Mouse (Mus musculus) neural tube, embryonic 13.5 days (tissue): ENCODE results near the gene Nfs1. TPM values are rescaled to one million over a fixed set of nuclear protein-coding genes. Genes with fewer than 3 reads are reported as not detected.
"Not testable (repeated sequence)": the region's sequence is repeated elsewhere in the genome, so short reads cannot be mapped to it uniquely, and the experiment has no call there.

ENCODE experiments used
- ATAC-seq: fragments of 200-750 bp; cut with Nextera tagmentation; 2 replicates; pipeline ENCODE4 v1.8.0; 2017; ENCODE audit warnings: low read depth, mild to moderate bottlenecking, moderate TSS enrichment, moderate library complexity
- H3K27ac ChIP-seq: fragments of 300-500 bp; sonication (generic); replicated peaks from 2 replicates; pipeline ENCODE4 v1.5.1; 2015; ENCODE audit warnings: moderate library complexity, mild to moderate bottlenecking, inconsistent platforms
- H3K27me3 ChIP-seq: fragments of 300-500 bp; sonication (generic); 2 replicates; pipeline ENCODE4 v1.6.1; 2015; ENCODE audit warnings: mild to moderate bottlenecking, inconsistent platforms
- H3K36me3 ChIP-seq: fragments of 300-500 bp; sonication (generic); 2 replicates; pipeline ENCODE4 v1.6.1; 2015; ENCODE audit warnings: mild to moderate bottlenecking, inconsistent platforms
- H3K4me1 ChIP-seq: fragments of 300-500 bp; sonication (generic); replicated peaks from 2 replicates; pipeline ENCODE4 v1.6.1; 2015; ENCODE audit warnings: inconsistent platforms
- H3K4me2 ChIP-seq: fragments of 300-500 bp; sonication (generic); 2 replicates; pipeline ENCODE4 v1.6.1; 2015; ENCODE audit warnings: inconsistent platforms, mild to moderate bottlenecking, moderate library complexity
- H3K4me3 ChIP-seq: fragments of 300-500 bp; sonication (generic); 2 replicates; pipeline ENCODE4 v1.5.1; 2015; ENCODE audit warnings: mild to moderate bottlenecking, inconsistent platforms
- H3K9ac ChIP-seq: fragments of 300-500 bp; sonication (generic); 2 replicates; pipeline ENCODE4 v1.6.1; 2015; ENCODE audit warnings: moderate library complexity, mild to moderate bottlenecking, inconsistent platforms
- H3K9me3 ChIP-seq: fragments of 300-500 bp; sonication (generic); 2 replicates; pipeline ENCODE4 v1.6.1; 2016; ENCODE audit warnings: inconsistent platforms
- WGBS: fragments of 180-500 bp; shearing (Covaris S2); methylation state at CpG from one replicate; pipeline ENCODE4 v1.1.7; 2015; 5-methylcytosine and 5-hydroxymethylcytosine counted together
- polyA plus RNA-seq: library from polyadenylated mRNA; unstranded; fragments of >200 nt; fragmentation: Nextera tagmentation; extraction: Ambion mirVana; gene quantifications from 2 replicates; pipeline ENCODE4 v1.2.1, GENCODE M21; 2015

Gene Nfs1
- polyA plus RNA-seq, 1 experiment from 2014 or later = 31.2 TPM

DNA sequence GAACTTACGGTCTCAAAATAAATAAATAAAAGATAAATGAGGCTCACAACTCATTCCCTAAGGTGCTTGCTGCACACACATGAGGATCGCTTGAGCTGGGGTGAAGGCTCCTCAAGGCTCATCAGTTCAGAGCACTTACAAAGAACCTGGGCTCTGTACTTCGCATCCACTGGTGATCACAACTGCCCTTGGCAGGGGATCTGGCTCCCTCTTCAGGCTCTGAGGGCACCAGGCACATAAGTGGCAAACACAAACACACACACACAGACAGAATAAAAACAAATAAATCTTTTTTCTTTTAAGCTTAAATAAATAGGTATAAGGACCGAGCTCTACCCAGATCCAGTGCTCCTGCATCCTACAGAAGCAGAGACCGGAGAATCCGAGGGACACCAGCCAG lies 8.3 kb downstream of the Nfs1 start:
- Histone ChIP-seq H3K9ac (no peak overlapping the region), H3K4me1 (no peaks in the 10 kb centered on the region), H3K27me3 (no peaks in the 10 kb centered on the region), H3K4me3 (no peak overlapping the region), H3K9me3 (no peaks in the 10 kb centered on the region), H3K36me3 (peaks cover 28% of the 10 kb centered on the region), H3K27ac (no peak overlapping the region), H3K4me2 (no peak overlapping the region)
- WGBS = 90% methylated on average over 6 of the region's 6 CpGs
- ATAC-seq = no peak

DNA sequence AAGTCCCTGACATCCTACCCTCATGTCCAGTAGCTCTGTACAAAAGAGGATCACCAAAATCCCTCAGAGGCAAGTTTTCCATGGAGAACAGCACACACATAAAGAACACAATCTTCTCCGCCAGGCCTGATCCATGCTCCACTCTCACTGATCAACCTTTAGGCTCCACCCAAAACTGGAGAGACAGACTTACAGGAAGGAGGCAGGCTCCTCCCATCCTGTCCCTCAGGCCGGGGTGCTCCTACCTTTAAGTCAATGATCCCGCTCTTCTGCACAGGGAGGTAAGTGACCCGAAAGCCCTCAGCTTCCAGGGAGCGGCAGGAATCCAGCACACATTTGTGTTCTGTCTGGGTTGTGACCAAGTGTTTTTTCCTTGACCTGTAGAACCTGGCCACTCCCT lies 9.8 kb downstream of the Nfs1 start:
- peaks cover 28% of the 10 kb centered on the region for H3K36me3 ChIP-seq
- 92% methylated on average over 5 of the region's 5 CpGs for WGBS
- no peak overlapping the region for H3K4me2 ChIP-seq
- no peak overlapping the region for H3K9ac ChIP-seq
- H3K4me1 ChIP-seq = no peaks in the 10 kb centered on the region
- ATAC-seq = no peak
- no peaks in the 10 kb centered on the region for H3K9me3 ChIP-seq
- no peak overlapping the region for H3K4me3 ChIP-seq
- no peaks in the 10 kb centered on the region for H3K27me3 ChIP-seq
- H3K27ac ChIP-seq = no peak overlapping the region

DNA sequence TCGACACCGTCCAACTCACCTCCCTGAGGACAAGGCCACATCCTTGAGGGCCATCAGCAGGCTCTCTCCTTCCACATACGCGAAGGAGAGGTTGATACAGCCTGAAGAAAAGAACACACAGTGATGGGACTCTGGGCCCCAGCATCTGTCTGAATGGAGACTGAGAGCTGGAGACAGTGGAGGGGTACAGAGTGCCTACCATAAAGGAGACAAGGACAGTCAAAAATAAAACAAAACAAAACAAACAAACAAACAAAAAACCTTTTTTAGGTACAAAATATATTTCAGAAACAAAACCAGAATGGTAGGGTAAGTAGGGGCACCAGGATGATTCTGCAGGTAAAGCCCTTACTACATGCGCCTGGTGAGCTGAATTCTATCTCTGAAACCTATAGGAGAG lies 17.0 kb downstream of the Nfs1 start, which contains the start of gene Gm28036:
Gm28036 (minus strand) TSS at position 101 of the 400 bp plus-strand sequence.
- H3K27me3 ChIP-seq = no peaks in the 10 kb centered on the region
- H3K4me3 ChIP-seq = no peak within 1 kb of the TSS
- no peaks in the 10 kb centered on the region for H3K4me1 ChIP-seq
- H3K4me2 ChIP-seq = no peak within 1 kb of the TSS
- H3K36me3 ChIP-seq = peaks cover 45% of the 10 kb centered on the region
- H3K9me3 ChIP-seq = no peaks in the 10 kb centered on the region
- no peak within 1 kb of the TSS for H3K9ac ChIP-seq
- WGBS = 97% methylated on average over 5 of the region's 5 CpGs
- no peak within 1 kb of the TSS for H3K27ac ChIP-seq
- no peak for ATAC-seq

DNA sequence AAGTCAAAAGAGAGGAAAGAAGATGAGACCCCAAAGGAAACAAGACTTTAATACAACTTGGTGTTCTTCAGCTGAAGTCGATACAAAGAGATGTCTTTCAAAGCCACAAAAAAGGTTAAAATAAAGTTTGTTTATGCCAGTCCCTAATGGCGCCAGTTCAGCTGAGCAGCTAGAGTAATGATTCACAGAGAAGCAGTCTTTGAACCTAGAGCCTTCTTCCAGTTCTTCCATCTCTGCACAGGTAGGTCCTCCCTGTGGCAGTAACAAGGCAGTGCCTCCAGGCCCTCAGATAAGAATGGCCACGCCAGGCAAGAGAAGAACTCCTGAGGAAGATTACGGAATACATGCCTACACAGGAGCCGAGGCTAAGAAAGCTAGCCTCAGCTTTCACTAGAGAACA lies 20.3 kb downstream of the Nfs1 start:
- H3K9ac ChIP-seq = no peak overlapping the region
- H3K4me1 ChIP-seq = no peaks in the 10 kb centered on the region
- H3K36me3 ChIP-seq = peaks cover 37% of the 10 kb centered on the region
- ATAC-seq = no peak
- H3K4me3 ChIP-seq = no peak overlapping the region
- H3K9me3 ChIP-seq = no peaks in the 10 kb centered on the region
- no peaks in the 10 kb centered on the region for H3K27me3 ChIP-seq
- H3K4me2 ChIP-seq = no peak overlapping the region
- no peak overlapping the region for H3K27ac ChIP-seq
- WGBS = 93% methylated on average over 5 of the region's 5 CpGs

DNA sequence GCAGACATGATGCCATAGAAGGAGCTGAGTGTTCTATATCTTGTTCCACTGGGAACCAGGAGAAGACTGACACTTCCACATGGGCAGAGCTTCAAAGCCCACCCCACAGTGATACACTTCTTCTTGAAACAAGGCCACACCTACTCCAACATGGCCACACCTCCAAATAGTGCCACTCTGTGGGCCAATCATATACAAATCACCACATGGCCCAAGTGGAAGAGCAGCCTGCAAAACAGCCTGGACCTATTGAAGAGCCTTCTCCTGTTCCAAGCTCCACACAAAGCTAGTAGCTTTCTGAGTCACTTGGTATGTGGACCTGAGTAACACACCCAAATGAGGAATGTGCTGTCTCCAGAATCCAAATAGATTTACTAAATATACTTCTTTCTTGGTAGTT lies 24.4 kb downstream of the Nfs1 start:
- Histone ChIP-seq H3K27me3 (no peaks in the 10 kb centered on the region), H3K9ac (no peak overlapping the region), H3K4me3 (no peak overlapping the region), H3K4me1 (no peaks in the 10 kb centered on the region), H3K9me3 (no peaks in the 10 kb centered on the region), H3K36me3 (peaks cover 18% of the 10 kb centered on the region), H3K27ac (no peak overlapping the region), H3K4me2 (no peak overlapping the region)
- no peak for ATAC-seq

DNA sequence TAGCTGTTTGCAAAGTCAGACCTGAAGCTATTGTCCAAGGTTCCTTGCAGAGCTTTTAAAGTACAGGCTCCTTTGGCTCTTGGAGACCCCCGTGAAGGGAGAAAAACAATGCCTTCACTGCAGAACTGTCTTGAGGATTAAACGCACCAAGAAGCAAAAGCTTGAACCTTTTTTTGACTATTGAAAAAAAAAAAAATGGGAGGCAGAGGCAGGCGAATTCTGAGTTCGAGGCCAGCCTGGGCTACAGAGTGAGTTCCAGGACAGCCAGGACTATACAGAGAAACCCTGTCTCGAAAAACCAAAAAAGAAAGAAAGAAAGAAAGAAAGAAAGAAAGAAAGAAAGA lies 31.9 kb downstream of the Nfs1 start:
- not testable (repeated sequence) for H3K36me3 ChIP-seq, H3K27me3 ChIP-seq, H3K9me3 ChIP-seq, ATAC-seq
- H3K9ac ChIP-seq = peak overlapping the region; percentile 92
- peaks cover 32% of the 10 kb centered on the region for H3K4me1 ChIP-seq
- peak overlapping the region; percentile 98 for H3K4me3 ChIP-seq
- WGBS = 21% methylated on average over 5 of the region's 5 CpGs
- H3K27ac ChIP-seq = peak overlapping the region; percentile 94
- H3K4me2 ChIP-seq = peak overlapping the region; percentile 55

DNA sequence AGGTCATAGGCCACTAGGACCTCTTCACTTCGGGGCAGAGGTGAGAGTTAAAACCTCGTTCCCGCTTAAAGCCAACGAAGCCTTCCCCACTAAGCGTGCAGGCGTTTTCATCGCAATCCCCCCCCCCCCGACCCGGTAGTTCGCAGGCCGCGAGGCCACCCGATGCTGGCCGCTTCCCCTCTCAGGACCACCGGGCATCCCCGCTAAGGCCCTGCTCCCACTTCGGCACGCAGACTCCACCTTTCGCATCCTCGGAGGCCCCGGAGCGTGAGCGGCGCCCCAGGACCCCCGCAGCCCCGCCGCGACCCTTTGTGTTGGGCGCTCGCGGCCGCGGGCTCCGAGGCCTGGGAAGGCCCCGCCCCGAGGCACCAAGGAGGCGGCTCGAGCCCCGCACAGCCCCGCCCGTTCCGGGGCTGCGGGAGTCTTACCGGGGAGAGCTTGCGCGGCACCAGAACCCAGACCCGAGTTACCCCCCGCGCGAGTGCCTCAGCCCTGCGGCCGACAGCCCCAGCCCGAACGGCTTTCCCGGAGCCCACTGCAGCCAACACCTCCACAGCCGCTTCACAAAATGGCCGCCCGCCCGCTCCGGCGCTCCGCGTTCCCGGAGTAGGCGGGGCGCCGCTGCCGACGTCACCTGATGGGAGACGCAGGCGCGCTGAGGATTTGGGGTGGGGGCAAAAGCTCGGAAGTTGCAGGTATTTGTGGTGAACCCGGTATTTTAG lies 32.5 kb downstream of the Nfs1 start, which contains the start of the genes Cpne1 and Rbm12:
Cpne1 (minus strand) TSS at position 608 of the 722 bp plus-strand sequence.
Rbm12 (minus strand) TSS at position 621 of the 722 bp plus-strand sequence.
- Histone ChIP-seq H3K27me3 (no peaks in the 10 kb centered on the region), H3K9ac (peak within 1 kb of the TSS; percentile 92), H3K27ac (peak within 1 kb of the TSS; percentile 94), H3K4me2 (peak within 1 kb of the TSS; percentile 85), H3K4me1 (peaks cover 36% of the 10 kb centered on the region), H3K4me3 (peak within 1 kb of the TSS; percentile 98), H3K9me3 (no peaks in the 10 kb centered on the region), H3K36me3 (no peaks in the 10 kb centered on the region)
- WGBS = 1% methylated on average over 73 of the region's 74 CpGs
- ATAC-seq = peak; percentile 91

DNA sequence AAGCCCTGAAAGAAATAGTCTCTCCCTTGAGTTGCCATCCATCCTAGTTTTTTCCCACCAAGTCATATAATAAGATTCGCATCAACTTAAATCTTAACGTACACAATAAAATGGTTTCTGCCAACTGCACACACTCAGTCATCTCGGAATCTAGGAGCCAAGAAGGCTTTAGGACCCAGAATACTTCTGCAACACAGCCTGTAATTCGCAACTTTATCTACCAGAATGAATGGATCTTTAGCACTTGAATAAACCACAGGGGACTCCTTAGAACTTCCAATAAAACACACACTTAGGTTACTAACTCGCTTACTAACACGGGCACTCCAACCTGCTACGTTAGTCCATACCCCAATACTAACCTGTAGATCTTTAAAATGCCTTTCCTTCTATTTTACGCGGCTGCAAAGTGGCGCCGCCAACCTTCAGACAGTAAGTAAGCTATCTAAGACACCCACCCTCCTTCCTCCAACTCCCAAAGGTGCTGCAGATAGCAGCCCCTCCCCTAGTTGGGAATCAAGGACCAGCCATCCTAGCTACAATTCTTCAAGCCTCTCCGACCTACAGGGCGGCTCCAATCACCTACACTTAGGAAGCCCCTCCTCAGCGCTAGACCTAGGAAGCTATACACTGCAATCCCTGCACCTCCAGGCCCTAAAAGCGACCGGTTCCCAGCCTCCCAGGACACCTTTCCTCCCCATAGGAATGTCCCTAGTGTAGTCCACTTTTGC lies 33.2 kb downstream of the Nfs1 start:
- ATAC-seq = peak; percentile 75
- H3K27ac ChIP-seq = peak overlapping the region; percentile 94
- 0 out of 2 replicates have a peak, but pooled peaks cover 3% of the 10 kb centered on the region for H3K36me3 ChIP-seq
- H3K27me3 ChIP-seq = no peaks in the 10 kb centered on the region
- under 1% methylated on average over 16 of the region's 16 CpGs for WGBS
- peak overlapping the region; percentile 85 for H3K4me2 ChIP-seq
- H3K4me3 ChIP-seq = peak overlapping the region; percentile 98
- H3K9ac ChIP-seq = peak overlapping the region; percentile 92
- no peaks in the 10 kb centered on the region for H3K9me3 ChIP-seq
- peaks cover 41% of the 10 kb centered on the region for H3K4me1 ChIP-seq

DNA sequence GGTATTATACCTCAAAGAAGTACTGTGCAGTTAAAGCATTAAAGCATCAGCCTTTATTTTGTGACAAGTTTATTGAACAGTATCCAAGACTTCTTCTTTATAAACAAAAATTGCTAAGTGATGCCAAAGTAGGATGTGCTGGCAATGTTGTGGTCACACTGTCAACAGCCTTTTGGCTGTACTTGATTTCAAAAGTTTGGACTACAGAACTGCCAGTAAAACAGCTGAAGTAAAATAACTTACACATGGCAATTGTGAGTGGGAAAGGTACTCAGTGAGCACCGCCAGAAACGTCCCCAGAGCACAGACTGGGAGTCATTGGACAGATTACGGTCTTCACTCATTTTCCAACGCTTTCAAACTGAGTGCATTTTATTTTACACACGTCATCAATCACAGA lies 52.1 kb downstream of the Nfs1 start:
- no peak for ATAC-seq
- 84% methylated on average over 5 of the region's 5 CpGs for WGBS
- H3K36me3 ChIP-seq = peaks cover 23% of the 10 kb centered on the region
- no peaks in the 10 kb centered on the region for H3K9me3 ChIP-seq
- peaks cover 25% of the 10 kb centered on the region for H3K4me1 ChIP-seq
- no peaks in the 10 kb centered on the region for H3K27me3 ChIP-seq
- no peak overlapping the region for H3K4me3 ChIP-seq
- H3K9ac ChIP-seq = no peak overlapping the region
- no peak overlapping the region for H3K27ac ChIP-seq
- H3K4me2 ChIP-seq = no peak overlapping the region

DNA sequence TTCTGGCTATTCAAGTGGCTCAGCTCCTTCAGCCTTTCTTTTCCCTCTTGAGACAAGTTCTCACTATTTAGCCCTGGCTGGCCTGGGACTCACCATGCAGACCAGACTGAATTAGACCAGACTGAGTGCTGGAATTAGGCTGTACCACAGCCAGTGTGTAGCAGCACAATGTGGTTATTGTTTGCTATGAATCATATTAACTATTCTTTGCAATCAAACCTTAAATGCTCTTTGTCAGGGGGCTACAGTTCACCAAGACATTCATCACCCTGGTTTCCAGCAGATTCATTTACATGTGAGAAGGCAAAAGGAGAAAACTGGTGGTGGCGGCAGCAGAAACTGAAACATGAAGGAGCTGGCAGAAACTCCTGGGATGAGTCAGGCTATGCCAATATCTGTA lies 54.2 kb downstream of the Nfs1 start:
- H3K4me3 ChIP-seq = no peak overlapping the region
- no peaks in the 10 kb centered on the region for H3K9me3 ChIP-seq
- H3K4me2 ChIP-seq = no peak overlapping the region
- no peak for ATAC-seq
- no peaks in the 10 kb centered on the region for H3K27me3 ChIP-seq
- peaks cover 25% of the 10 kb centered on the region for H3K4me1 ChIP-seq
- peaks cover 4% of the 10 kb centered on the region; the same call in 1 of the 2 replicates for H3K36me3 ChIP-seq
- H3K9ac ChIP-seq = no peak overlapping the region
- WGBS = 53% methylated on average over 1 of the region's 1 CpGs
- 0 out of 2 replicates have a peak overlapping the region, but pooled peaks have one; percentile 13 for H3K27ac ChIP-seq

DNA sequence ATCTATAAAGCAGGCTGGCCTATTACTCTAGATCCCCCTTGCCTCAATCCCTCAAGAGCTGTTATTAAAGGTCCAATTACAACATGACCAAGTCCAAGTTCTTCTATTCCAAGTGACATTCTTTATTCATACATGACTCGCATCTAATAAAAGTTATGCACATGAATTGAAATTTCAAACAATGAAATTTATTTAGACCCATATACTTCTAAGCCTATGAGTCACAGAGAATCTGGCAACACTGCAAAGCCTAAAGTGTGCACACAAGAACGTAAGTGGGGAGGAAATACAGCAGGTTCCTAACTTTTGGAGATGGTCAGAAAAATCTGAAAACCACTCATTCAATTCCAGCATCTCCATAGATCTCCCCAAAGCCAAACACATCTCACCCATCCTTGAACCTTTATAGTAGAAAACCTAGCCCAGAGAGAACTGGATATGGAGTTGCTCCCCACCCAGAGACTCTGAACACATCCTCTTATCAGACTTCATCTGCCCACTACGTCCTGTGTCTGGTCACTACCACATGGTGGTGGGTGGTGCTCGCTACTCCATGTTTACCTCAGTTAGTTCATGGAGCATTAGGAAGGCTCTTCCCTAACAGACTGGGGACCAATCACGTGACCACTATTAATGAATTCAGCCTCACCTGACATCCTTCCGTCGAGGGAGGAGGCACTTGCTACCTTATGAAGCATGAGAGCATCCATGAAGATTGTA lies 56.4 kb downstream of the Nfs1 start:
- peaks cover 27% of the 10 kb centered on the region for H3K4me1 ChIP-seq
- no peak overlapping the region for H3K4me3 ChIP-seq
- no peak overlapping the region for H3K9ac ChIP-seq
- 93% methylated on average over 7 of the region's 7 CpGs for WGBS
- ATAC-seq = no peak
- no peak overlapping the region for H3K4me2 ChIP-seq
- no peak overlapping the region for H3K27ac ChIP-seq
- no peaks in the 10 kb centered on the region for H3K27me3 ChIP-seq
- 0 out of 2 replicates have a peak, but pooled peaks cover 4% of the 10 kb centered on the region for H3K36me3 ChIP-seq
- no peaks in the 10 kb centered on the region for H3K9me3 ChIP-seq

DNA sequence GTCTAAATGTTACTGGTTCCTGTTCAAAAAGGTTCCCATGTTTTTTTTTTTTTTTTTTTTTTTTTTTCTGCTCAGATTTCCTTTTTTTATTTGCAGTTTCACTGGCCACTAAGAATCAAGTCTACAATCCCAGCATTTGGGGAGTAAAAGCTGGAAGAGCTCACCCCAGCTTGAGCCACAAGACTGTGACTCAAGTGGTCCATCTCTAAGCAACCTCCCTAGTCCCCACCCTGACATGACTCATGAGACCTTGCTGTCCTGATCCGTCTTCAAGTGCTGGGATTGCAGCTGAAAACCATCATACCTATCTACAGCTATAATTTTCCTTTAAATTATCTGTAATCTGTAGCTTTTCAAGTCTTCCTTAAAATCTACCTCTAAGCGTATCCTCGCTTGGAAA lies 59.4 kb downstream of the Nfs1 start:
- WGBS = 90% methylated on average over 3 of the region's 3 CpGs
- no peak overlapping the region for H3K4me3 ChIP-seq

More for the DNA sequence above, 59.4 kb downstream of the Nfs1 start:
- no peaks in the 10 kb centered on the region for H3K9me3 ChIP-seq
- H3K9ac ChIP-seq = no peak overlapping the region
- no peak for ATAC-seq
- H3K4me1 ChIP-seq = peaks cover 13% of the 10 kb centered on the region
- no peak overlapping the region for H3K4me2 ChIP-seq
- no peak overlapping the region for H3K27ac ChIP-seq
- no peaks in the 10 kb centered on the region for H3K27me3 ChIP-seq
- H3K36me3 ChIP-seq = 0 out of 2 replicates have a peak, but pooled peaks cover under 1% of the 10 kb centered on the region
